Mouse (Mus musculus) embryonic facial prominence, embryonic 14.5 days (tissue): Measurements from ENCODE around the gene Sufu. TPM values are rescaled to one million over a fixed set of nuclear protein-coding genes. Genes with fewer than 3 reads are reported as not detected.

Source experiments
- polyA plus RNA-seq: library from polyadenylated mRNA; unstranded; fragments of >200 nt; fragmentation: Nextera tagmentation; extraction: Ambion mirVana; gene quantifications from 2 replicates; pipeline ENCODE4 v1.2.1, GENCODE M21; 2014

The Sufu gene
- polyA plus RNA-seq, 1 experiment from 2014 or later: 34.3 TPM

Other genes starting within 250 kb of the Sufu start
- 10.5 and 13.1 TPM in 2 replicates for gene Pitx3, start 248.6 kb upstream of the Sufu start, polyA plus RNA-seq
- gene Gbf1, start 244.4 kb upstream of the Sufu start, polyA plus RNA-seq: 57.3 and 60.4 TPM in 2 replicates
- 10.7 and 11.6 TPM in 2 replicates for gene Nfkb2, start 92.6 kb upstream of the Sufu start, polyA plus RNA-seq
- 5.8 and 8.6 TPM in 2 replicates for gene Psd, start 69.7 kb upstream of the Sufu start, polyA plus RNA-seq
- gene Fbxl15, start 68.7 kb upstream of the Sufu start, polyA plus RNA-seq: 13.8 and 14.7 TPM in 2 replicates
- gene Cuedc2, start 58.2 kb upstream of the Sufu start, polyA plus RNA-seq: 174 and 184 TPM in 2 replicates
- 3.7 and 4.6 TPM in 2 replicates for gene Mfsd13a, start 55.8 kb upstream of the Sufu start, polyA plus RNA-seq
- gene 2310034G01Rik, start 46.6 kb upstream of the Sufu start, polyA plus RNA-seq: 1.8 and 3.6 TPM in 2 replicates
- 137 and 156 TPM in 2 replicates for gene Actr1a, start 1.1 kb upstream of the Sufu start, polyA plus RNA-seq
- gene Trim8, start 104.8 kb downstream of the Sufu start, polyA plus RNA-seq: 21.5 and 27.1 TPM in 2 replicates
- 83.7 and 94.0 TPM in 2 replicates for gene Arl3, start 176.3 kb downstream of the Sufu start, polyA plus RNA-seq
- gene Sfxn2, start 176.5 kb downstream of the Sufu start, polyA plus RNA-seq: 16.7 and 19.7 TPM in 2 replicates
- gene Wbp1l, start 202.2 kb downstream of the Sufu start, polyA plus RNA-seq: 37.7 and 42.6 TPM in 2 replicates